Mouse (Mus musculus) E14TG2a.4 (cell line): ENCODE data around the gene Cars2.
A peak's percentile ranks its signal among the peaks of the same experiment; 100 is the strongest.
"Not testable (repeated sequence)": the region's sequence is repeated elsewhere in the genome, so short reads cannot be mapped to it uniquely, and the experiment has no call there.

Source experiments
- H3K27me3 ChIP-seq: 2 replicates; pipeline ENCODE4 v1.6.1; 2014; ENCODE audit warnings: low read length, control low read depth; ENCODE audit not compliant: insufficient read depth
- H3K36me3 ChIP-seq: 2 replicates; pipeline ENCODE4 v1.6.1; 2014; ENCODE audit warnings: low read length, control low read depth; ENCODE audit not compliant: insufficient read depth
- H3K4me1 ChIP-seq: replicated peaks from 2 replicates; pipeline ENCODE4 v1.6.1; 2014; ENCODE audit warnings: low read depth, low read length, control low read depth
- H3K4me3 ChIP-seq: replicated peaks from 2 replicates; pipeline ENCODE4 v1.5.1; 2014; ENCODE audit warnings: mild to moderate bottlenecking, low read length
- H3K9me3 ChIP-seq: 2 replicates; pipeline ENCODE4 v1.6.1; 2014; ENCODE audit warnings: low read length, control low read depth
- CTCF ChIP-seq: conservative IDR thresholded peaks from 2 replicates; pipeline ENCODE4 v1.5.1; 2014; ENCODE audit warnings: low read length
- NANOG ChIP-seq: IDR thresholded peaks from 2 replicates; pipeline ENCODE4 v1.6.1; 2014; ENCODE audit warnings: borderline replicate concordance, low read length, mixed read lengths
- POU5F1 ChIP-seq: IDR thresholded peaks from 2 replicates; pipeline ENCODE4 v1.6.1; 2014; ENCODE audit warnings: low read length, borderline replicate concordance

The Cars2 gene

GRCm38 (mm10) chr8:11559511-11559910 is 8.9 kb upstream of the Cars2 start:
- Histone ChIP-seq H3K4me1 (peaks cover 54% of the 10 kb centered on the region), H3K27me3 (no peaks in the 10 kb centered on the region)
- TF ChIP-seq NANOG (no peak), CTCF (no peak), POU5F1 (no peak)

GRCm38 (mm10) chr8:11557768-11558629 is 7.4 kb upstream of the Cars2 start:
- H3K36me3 ChIP-seq = peaks cover 27% of the 10 kb centered on the region
- TF ChIP-seq NANOG = no peak
- H3K9me3 ChIP-seq = no peaks in the 10 kb centered on the region
- no peaks in the 10 kb centered on the region for H3K27me3 ChIP-seq
- peaks cover 48% of the 10 kb centered on the region for H3K4me1 ChIP-seq
- H3K4me3 ChIP-seq = peak overlapping the region; percentile 97

More at GRCm38 (mm10) chr8:11559511-11559910, 8.9 kb upstream of the Cars2 start:
- H3K36me3 ChIP-seq = peaks cover 41% of the 10 kb centered on the region
- peak overlapping the region; percentile 94 for H3K4me3 ChIP-seq
- H3K9me3 ChIP-seq = no peaks in the 10 kb centered on the region

- H3K9me3 ChIP-seq = no peaks in the 10 kb centered on the region
- H3K4me1 ChIP-seq = peaks cover 50% of the 10 kb centered on the region
- H3K4me3 ChIP-seq = peak overlapping the region; percentile 97
- TF ChIP-seq NANOG (no peak), POU5F1 (no peak), CTCF (no peak)
- peaks cover 23% of the 10 kb centered on the region for H3K36me3 ChIP-seq
- no peaks in the 10 kb centered on the region for H3K27me3 ChIP-seq
These were observed 6.8 kb upstream of the Cars2 start for GRCm38 (mm10) chr8:11557424-11557767.

- Histone ChIP-seq H3K4me3 (peak overlapping the region; percentile 97), H3K9me3 (no peaks in the 10 kb centered on the region), H3K27me3 (no peaks in the 10 kb centered on the region), H3K4me1 (peaks cover 53% of the 10 kb centered on the region), H3K36me3 (peaks cover 18% of the 10 kb centered on the region)
- TF ChIP-seq POU5F1 (no peak), CTCF (no peak), NANOG (no peak)
These were observed 6.3 kb upstream of the Cars2 start for GRCm38 (mm10) chr8:11556691-11557423.

- peak overlapping the region; percentile 97 for H3K4me3 ChIP-seq
- H3K36me3 ChIP-seq = peaks cover 9% of the 10 kb centered on the region
- no peaks in the 10 kb centered on the region for H3K9me3 ChIP-seq
- H3K27me3 ChIP-seq = no peaks in the 10 kb centered on the region
- TF ChIP-seq CTCF (no peak), NANOG (no peak), POU5F1 (no peak)
- peaks cover 51% of the 10 kb centered on the region for H3K4me1 ChIP-seq
These were observed 5.4 kb upstream of the Cars2 start for GRCm38 (mm10) chr8:11555720-11556591.

- Histone ChIP-seq H3K27me3 (no peaks in the 10 kb centered on the region), H3K9me3 (no peaks in the 10 kb centered on the region), H3K36me3 (peaks cover 4% of the 10 kb centered on the region), H3K4me3 (peak within 1 kb of the TSS; percentile 97), H3K4me1 (peaks cover 45% of the 10 kb centered on the region)
- TF ChIP-seq NANOG = no peak
- no peak for TF ChIP-seq POU5F1
- TF ChIP-seq CTCF = no peak
These were observed 4.5 kb upstream of the Cars2 start, which contains the start of gene Ing1 for GRCm38 (mm10) chr8:11554799-11555719. TSS of gene Ing1 (plus strand) at chr8:11555571.

- TF ChIP-seq NANOG = no peak
- TF ChIP-seq CTCF = no peak
- no peak for TF ChIP-seq POU5F1
- no peaks in the 10 kb centered on the region for H3K9me3 ChIP-seq
- peaks cover 18% of the 10 kb centered on the region for H3K36me3 ChIP-seq
- H3K27me3 ChIP-seq = no peaks in the 10 kb centered on the region
- peaks cover 44% of the 10 kb centered on the region for H3K4me1 ChIP-seq
- H3K4me3 ChIP-seq = no peak overlapping the region
These were observed 1.8 kb upstream of the Cars2 start for GRCm38 (mm10) chr8:11552390-11552789.

GRCm38 (mm10) chr8:11551497-11551896 is 914 bp upstream of the Cars2 start:
- Histone ChIP-seq H3K36me3 (peaks cover 25% of the 10 kb centered on the region), H3K4me3 (peak overlapping the region; percentile 90; the same call in 1 of the 2 replicates), H3K4me1 (peaks cover 52% of the 10 kb centered on the region)
- H3K27me3 ChIP-seq, H3K9me3 ChIP-seq: not testable (repeated sequence)
